Mouse (Mus musculus) brown adipose tissue, adult 24 weeks (tissue): ENCODE data around the gene Cpm. TPM values are rescaled to one million over a fixed set of nuclear protein-coding genes. Genes with fewer than 3 reads are reported as not detected.

Experiments used
- H3K27ac ChIP-seq: fragments of 200-500 bp; replicated peaks from 2 replicates; pipeline ENCODE4 v1.5.1; 2012; ENCODE audit warnings: low read depth, mild to moderate bottlenecking, low read length
- H3K4me1 ChIP-seq: fragments of 200-500 bp; 2 replicates; pipeline ENCODE4 v1.6.1; 2012; ENCODE audit warnings: low read length, mixed read lengths; ENCODE audit not compliant: control insufficient read depth, insufficient read depth, insufficient read length
- H3K4me3 ChIP-seq: fragments of 200-500 bp; 2 replicates; pipeline ENCODE4 v1.5.1; 2012; ENCODE audit warnings: low read depth, mild to moderate bottlenecking, low read length, moderate library complexity; ENCODE audit not compliant: insufficient read depth
- polyA plus RNA-seq: library from polyadenylated mRNA; stranded (reverse); fragments of >200 nt; gene quantifications from 2 replicates; pipeline ENCODE4 v1.2.4, GENCODE M21; 2012; ENCODE audit not compliant: missing spikeins, insufficient read depth, insufficient read length

The Cpm gene
- polyA plus RNA-seq, 1 experiment: 1.1 TPM

DNA sequence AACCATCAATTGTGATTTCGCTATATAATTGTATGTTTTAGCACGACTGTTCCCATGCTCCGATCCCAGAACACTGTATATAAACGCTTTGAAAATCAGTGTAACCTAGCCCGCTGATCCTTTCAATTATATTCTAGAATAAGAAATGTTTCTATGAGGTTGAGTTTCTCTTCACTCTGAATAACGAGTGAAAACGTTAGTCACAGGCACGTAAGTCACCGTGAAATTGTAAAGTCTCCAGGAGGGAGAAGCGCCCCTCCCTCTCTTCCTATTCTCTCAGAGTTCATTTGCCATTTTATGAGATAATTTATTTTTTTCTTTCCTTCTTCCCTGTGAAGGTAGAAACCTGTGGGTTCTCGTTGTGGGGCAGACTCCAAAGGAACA lies 30.1 kb downstream of the Cpm start:
- Histone ChIP-seq H3K4me3 (no peak overlapping the region), H3K4me1 (no peaks in the 10 kb centered on the region), H3K27ac (no peak overlapping the region)

DNA sequence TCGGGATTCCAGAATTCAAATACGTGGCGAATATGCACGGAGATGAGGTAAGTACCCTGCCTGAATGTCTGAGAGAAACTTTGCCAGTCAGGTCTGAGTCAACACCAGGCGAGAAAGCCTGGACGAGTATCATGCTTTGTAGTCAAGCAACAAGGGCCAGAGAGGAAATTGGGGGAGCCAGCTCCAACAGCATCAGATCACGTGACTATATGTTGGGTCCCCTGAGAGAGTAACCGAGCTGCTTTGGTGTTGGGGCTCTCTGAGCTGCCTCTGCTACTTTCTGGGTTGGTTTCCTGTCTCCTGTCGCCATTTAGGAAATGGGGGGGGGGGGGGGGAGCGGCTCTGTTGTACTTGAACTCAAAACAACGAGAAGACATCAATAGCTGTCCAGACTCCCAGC lies 30.5 kb downstream of the Cpm start:
- Histone ChIP-seq H3K4me1 (no peaks in the 10 kb centered on the region), H3K4me3 (no peak overlapping the region), H3K27ac (no peak overlapping the region)

DNA sequence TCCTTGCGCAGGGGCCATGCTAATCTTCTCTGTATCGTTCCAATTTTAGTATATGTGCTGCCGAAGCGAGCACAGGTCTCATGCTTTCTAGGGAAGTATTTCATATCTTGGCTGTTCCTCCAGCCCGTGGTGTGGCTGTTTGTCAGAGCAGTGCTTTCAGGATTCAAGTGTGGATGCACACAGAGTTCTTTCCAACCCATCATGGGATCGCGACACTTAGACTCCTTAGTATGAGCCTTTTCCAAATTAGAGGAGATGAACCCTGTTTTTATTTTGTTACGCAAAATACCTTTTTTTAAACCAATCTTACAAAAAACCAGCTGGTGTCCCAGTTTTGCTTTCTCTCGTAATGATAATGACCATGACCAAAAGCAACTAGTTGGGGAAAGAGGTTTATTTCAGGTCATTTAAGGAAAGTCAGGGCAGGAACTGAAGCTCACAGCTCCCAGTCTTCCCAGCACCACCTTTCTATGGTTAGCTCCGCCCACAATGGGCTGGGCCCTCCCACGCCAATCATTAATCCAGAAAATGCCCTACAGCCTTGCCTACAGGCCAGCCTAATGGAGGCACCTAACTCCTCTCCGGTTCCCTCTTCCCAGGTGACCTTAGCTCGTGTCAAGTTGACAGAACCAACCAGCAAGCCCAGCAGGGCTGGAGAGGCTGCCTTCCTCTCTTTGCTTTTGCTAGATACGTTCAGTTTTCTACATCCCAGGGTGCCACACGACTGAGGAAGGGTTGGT lies 33.2 kb downstream of the Cpm start:
- Histone ChIP-seq H3K4me1 (no peaks in the 10 kb centered on the region), H3K27ac (no peak overlapping the region), H3K4me3 (no peak overlapping the region)

DNA sequence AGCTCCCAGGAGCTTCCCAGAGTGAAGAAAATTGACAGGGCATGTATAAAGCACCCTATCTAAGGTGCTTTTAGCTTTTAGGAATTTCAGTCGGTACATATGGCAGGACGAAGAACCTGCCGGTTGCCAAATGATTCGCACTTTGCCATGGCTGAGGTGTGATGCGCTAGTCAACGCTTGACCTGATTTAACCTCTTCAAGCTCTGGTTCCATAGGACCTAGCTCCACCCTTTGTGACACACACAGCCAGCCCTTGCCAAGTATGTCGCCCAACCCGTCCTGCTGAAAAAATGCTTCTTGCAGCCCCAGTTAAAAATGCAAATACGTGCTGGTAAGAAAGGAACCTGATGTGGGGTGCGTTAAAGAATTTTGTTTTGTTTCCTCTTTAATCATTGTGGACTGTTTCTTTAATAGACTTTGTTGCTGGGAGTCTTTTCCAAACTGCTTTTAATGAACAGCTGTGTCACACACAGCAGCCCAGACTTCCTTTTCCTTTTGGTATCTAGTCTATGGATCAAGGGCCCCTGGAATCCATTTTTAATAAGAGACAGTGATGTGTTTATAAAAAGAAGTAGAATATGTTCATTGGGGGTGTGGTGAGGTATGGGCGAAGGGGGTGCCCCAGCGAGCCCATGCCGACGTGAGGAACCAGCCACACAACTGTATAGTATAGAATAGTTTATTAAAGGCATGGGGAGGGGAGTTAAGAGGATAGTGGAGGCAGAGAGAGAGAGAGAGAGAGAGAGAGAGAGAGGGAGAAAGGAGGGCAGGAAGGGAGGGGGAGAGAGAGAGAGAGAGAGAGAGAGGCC lies 34.0 kb downstream of the Cpm start:
- Histone ChIP-seq H3K4me3 (no peak overlapping the region), H3K4me1 (no peaks in the 10 kb centered on the region), H3K27ac (no peak overlapping the region)

- Histone ChIP-seq H3K27ac (no peak overlapping the region), H3K4me1 (no peaks in the 10 kb centered on the region), H3K4me3 (no peak overlapping the region)
Measured at GRCm38 (mm10) chr10:117663865-117664200, 34.5 kb downstream of the Cpm start.

- no peaks in the 10 kb centered on the region for H3K4me1 ChIP-seq
- H3K4me3 ChIP-seq: no peak overlapping the region
- H3K27ac ChIP-seq: no peak overlapping the region
Measured at GRCm38 (mm10) chr10:117664208-117664925, 35.1 kb downstream of the Cpm start.

DNA sequence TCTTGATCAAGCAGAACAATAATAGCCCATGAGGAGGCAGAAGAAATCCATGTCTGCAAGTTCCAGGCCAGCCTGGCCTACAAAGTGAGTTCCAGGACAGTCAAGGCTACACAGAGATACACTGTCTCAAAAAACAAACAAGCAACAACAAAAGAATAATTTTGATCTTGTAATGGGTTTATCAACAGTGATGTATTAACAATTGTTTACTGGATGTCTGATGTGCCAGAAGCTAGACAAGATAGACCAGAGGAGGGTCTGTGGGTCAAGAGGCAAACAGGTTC lies 35.6 kb downstream of the Cpm start:
- Histone ChIP-seq H3K4me3 (no peak overlapping the region), H3K4me1 (no peaks in the 10 kb centered on the region), H3K27ac (no peak overlapping the region)

GRCm38 (mm10) chr10:117665376-117666275 lies 36.3 kb downstream of the Cpm start:
- Histone ChIP-seq H3K4me1 (no peaks in the 10 kb centered on the region), H3K27ac (no peak overlapping the region), H3K4me3 (no peak overlapping the region)

DNA sequence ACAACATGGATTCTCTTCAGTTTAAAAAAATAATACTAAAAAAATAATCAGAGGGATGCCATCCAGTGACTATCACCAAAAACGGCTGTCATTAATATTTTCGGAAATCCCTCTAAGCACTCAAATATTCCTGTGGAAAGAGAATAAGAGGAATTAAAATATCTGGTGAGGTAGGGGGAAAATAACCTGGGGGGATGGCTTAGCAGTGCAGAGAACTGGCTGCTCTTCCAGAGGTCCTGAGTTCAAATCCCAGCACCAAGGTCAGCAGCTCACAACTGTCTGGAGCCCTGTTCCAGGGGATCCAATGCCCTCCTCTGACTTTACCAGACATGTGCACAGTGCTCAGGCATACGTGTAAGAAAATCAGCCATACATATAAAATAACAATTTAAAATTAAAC lies 37.1 kb downstream of the Cpm start:
- Histone ChIP-seq H3K27ac (no peak overlapping the region), H3K4me1 (no peaks in the 10 kb centered on the region), H3K4me3 (no peak overlapping the region)

GRCm38 (mm10) chr10:117666947-117667630 lies 37.8 kb downstream of the Cpm start:
- Histone ChIP-seq H3K4me3 (no peak overlapping the region), H3K27ac (no peak overlapping the region), H3K4me1 (no peaks in the 10 kb centered on the region)

DNA sequence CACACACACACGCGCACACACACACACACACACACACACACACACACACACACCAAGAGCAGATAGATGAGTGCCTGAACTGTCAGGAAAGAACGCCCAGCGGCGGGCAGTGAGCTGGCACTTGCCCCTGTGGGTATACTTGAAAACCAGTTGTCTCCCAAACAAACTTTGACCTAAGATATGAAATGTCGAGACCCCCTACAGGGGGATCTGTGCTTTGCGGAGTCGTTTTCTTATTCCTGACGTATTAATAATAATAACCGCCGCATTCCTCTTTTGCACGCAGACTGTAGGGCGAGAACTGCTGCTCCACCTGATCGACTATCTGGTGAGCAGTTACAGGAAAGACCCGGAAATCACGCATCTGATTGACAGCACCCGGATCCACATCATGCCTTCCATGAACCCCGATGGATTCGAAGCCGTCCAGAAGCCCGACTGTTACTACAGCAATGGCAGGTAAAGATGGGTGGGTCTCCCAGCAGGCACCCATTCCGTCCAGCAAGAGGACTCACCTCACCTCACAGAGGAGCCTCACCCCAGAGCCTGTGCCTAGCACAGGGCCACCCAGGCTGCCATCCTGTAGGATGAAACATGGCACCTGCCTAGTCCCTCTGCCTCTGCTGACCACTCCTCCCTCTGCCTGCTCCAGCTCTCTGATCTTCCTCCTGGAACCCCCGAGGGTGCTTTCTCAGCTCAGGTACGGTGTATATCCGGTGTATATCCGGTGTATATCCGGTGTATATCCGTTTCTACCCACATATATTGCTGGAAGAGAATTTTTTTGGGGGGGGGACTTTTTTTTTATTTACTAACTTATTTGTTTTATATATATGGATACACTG lies 38.6 kb downstream of the Cpm start:
- Histone ChIP-seq H3K27ac (no peak overlapping the region), H3K4me3 (no peak overlapping the region)

DNA sequence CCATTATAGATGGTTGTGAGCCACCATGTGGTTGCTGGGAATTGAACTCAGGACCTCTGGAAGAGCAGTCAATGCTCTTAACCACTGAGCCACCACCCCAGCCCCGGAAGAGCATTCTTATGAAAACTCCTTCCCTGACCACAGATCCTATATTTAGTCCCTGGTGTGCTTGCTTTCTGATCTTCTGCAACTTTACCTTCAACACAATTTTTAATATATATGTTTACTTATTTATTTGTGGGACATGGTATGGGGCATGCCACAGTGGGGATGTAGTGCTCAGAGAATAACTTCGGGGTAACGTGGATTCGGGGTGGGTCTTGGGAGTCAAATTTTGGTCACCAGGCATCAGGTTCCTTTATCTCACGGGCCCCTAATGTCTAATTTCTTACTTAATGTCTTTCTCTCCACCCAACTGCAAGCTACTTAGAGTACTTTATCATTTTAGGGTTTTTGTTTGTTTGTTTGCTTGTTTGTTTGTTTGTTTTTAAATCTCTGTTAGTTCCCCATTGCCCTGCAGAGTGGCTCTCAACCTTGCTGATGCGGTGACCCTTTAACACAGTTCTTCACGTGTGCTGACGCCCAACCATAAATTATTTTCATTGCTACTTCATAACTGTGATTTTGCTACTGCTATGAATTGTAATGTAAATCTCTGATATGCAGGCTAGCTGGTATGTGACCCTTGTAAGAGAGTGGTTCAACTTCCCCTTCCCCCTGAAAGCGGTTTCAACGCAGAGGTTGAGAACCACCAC lies 39.4 kb downstream of the Cpm start:
- no peak overlapping the region for H3K27ac ChIP-seq
- no peaks in the 10 kb centered on the region for H3K4me1 ChIP-seq
- no peak overlapping the region for H3K4me3 ChIP-seq

More for the DNA sequence above, 38.6 kb downstream of the Cpm start:
- H3K4me1 ChIP-seq: no peaks in the 10 kb centered on the region

- H3K27ac ChIP-seq: no peak overlapping the region
- H3K4me3 ChIP-seq: no peak overlapping the region
- H3K4me1 ChIP-seq: no peaks in the 10 kb centered on the region
Measured at GRCm38 (mm10) chr10:117669449-117670090, 40.3 kb downstream of the Cpm start.
